Mouse (Mus musculus): Measurements from ENCODE around the gene 4933415A04Rik.

4933415A04Rik gene

GRCm38 (mm10) chr11:43631645-43632044, 44.8 kb downstream of the 4933415A04Rik start:
- Histone ChIP-seq H3K4me1 (replicated peaks; ENCODE audit: low read depth, low read length) (peaks cover 43% of the 10 kb centered on the region), H3K36me3 (ENCODE audit: insufficient read depth, low read length) (no peaks in the 10 kb centered on the region), H3K4me3 (replicated peaks; ENCODE audit: low read length) (no peak overlapping the region), H3K27me3 (ENCODE audit: insufficient read depth, low read length) (no peaks in the 10 kb centered on the region), H3K9me3 (ENCODE audit: low read length) (no peaks in the 10 kb centered on the region)
- TF ChIP-seq CTCF (conservative IDR thresholded peaks at IDR 0.05; ENCODE audit: low read length) (no peak), POU5F1 (IDR thresholded peaks at IDR 0.05; ENCODE audit: borderline replicate concordance, low read length) (no peak), NANOG (IDR thresholded peaks at IDR 0.05; ENCODE audit: borderline replicate concordance, low read length) (no peak)

DNA sequence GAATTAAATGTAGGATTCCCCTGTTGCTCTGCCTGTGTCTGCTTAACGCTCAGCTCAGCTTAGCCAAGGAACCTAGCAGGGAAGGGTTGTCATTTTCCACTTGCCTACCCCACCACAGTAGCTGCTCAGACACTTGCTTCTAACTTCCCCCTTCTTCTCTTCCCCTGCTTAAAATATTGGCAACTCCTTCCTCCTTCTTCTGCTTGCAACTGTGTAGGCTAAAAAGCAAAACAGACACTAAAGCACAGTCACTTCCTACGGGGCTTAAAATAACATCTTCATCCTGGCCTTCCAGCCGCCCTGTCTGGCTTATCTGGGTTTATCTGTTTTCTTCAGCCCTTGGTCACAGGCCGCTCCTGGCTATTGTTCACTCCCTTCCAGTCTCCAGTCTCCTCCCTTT, 45.7 kb downstream of the 4933415A04Rik start:
- Histone ChIP-seq H3K27me3 (ENCODE audit: insufficient read depth, low read length) (no peaks in the 10 kb centered on the region), H3K9me3 (ENCODE audit: low read length) (no peaks in the 10 kb centered on the region), H3K4me3 (replicated peaks; ENCODE audit: low read length) (no peak overlapping the region), H3K4me1 (replicated peaks; ENCODE audit: low read depth, low read length) (peaks cover 39% of the 10 kb centered on the region), H3K36me3 (ENCODE audit: insufficient read depth, low read length) (no peaks in the 10 kb centered on the region)
- TF ChIP-seq CTCF (conservative IDR thresholded peaks at IDR 0.05; ENCODE audit: low read length), result no peak
- TF ChIP-seq NANOG (IDR thresholded peaks at IDR 0.05; ENCODE audit: borderline replicate concordance, low read length), result no peak
- no peak for TF ChIP-seq POU5F1 (IDR thresholded peaks at IDR 0.05; ENCODE audit: borderline replicate concordance, low read length)

- H3K27me3 ChIP-seq (ENCODE audit: insufficient read depth, low read length), result no peaks in the 10 kb centered on the region
- H3K36me3 ChIP-seq (ENCODE audit: insufficient read depth, low read length), result no peaks in the 10 kb centered on the region
- no peak overlapping the region for H3K4me3 ChIP-seq (replicated peaks; ENCODE audit: low read length)
- TF ChIP-seq POU5F1 (IDR thresholded peaks at IDR 0.05; ENCODE audit: borderline replicate concordance, low read length) (no peak), NANOG (IDR thresholded peaks at IDR 0.05; ENCODE audit: borderline replicate concordance, low read length) (no peak), CTCF (conservative IDR thresholded peaks at IDR 0.05; ENCODE audit: low read length) (no peak)
- peaks cover 1% of the 10 kb centered on the region for H3K9me3 ChIP-seq (ENCODE audit: low read length)
- H3K4me1 ChIP-seq (replicated peaks; ENCODE audit: low read depth, low read length), result peaks cover 33% of the 10 kb centered on the region
Measured at GRCm38 (mm10) chr11:43633165-43633564, 46.3 kb downstream of the 4933415A04Rik start.

DNA sequence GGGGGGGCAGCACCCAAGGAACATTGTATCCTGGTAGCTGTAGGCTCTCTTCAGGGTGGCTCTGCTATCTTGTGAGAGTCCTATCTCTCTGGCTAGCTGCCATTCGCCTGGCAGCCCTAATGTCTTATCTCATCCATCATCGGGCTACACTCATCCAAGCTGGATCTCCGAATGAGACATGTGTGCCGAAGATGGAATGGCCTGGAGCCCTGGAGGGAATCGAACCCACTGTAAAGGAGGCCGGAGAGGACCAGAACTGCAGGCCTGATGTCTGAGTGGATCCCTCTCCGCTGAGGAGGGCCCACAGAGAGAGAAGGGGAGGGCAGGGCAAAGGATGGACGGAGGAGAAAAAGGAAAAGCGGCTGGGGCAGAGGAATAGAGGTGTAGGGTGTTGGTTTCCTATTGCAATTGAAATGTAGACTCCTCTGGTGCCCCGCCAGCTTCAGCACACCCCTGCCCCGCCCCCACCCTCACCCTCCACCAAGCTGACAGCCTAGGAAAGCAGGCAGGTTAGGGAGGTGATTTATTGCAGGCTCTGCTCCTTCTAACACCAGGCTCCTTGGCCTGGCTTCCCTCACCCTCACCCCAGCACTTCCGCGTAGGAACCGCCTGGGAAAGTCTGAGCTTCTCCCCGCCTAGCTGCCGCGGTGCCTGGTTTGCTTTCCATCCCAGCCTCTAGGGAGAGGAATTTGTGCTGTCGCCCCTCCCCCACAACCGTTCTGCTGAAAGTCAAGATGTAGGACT, 47.0 kb downstream of the 4933415A04Rik start:
- Histone ChIP-seq H3K4me1 (replicated peaks; ENCODE audit: low read depth, low read length) (peaks cover 30% of the 10 kb centered on the region), H3K4me3 (replicated peaks; ENCODE audit: low read length) (no peak overlapping the region), H3K27me3 (ENCODE audit: insufficient read depth, low read length) (no peaks in the 10 kb centered on the region), H3K9me3 (ENCODE audit: low read length) (peaks cover 8% of the 10 kb centered on the region), H3K36me3 (ENCODE audit: insufficient read depth, low read length) (no peaks in the 10 kb centered on the region)
- no peak for TF ChIP-seq NANOG (IDR thresholded peaks at IDR 0.05; ENCODE audit: borderline replicate concordance, low read length)
- TF ChIP-seq POU5F1 (IDR thresholded peaks at IDR 0.05; ENCODE audit: borderline replicate concordance, low read length), result no peak
- no peak for TF ChIP-seq CTCF (conservative IDR thresholded peaks at IDR 0.05; ENCODE audit: low read length)

- H3K9me3 ChIP-seq (ENCODE audit: low read length), result peaks cover 29% of the 10 kb centered on the region
- H3K4me1 ChIP-seq (replicated peaks; ENCODE audit: low read depth, low read length), result peaks cover 30% of the 10 kb centered on the region
- H3K4me3 ChIP-seq (replicated peaks; ENCODE audit: low read length), result no peak overlapping the region
- H3K27me3 ChIP-seq (ENCODE audit: insufficient read depth, low read length), result no peaks in the 10 kb centered on the region
- no peak for TF ChIP-seq NANOG (IDR thresholded peaks at IDR 0.05; ENCODE audit: borderline replicate concordance, low read length)
- TF ChIP-seq POU5F1 (IDR thresholded peaks at IDR 0.05; ENCODE audit: borderline replicate concordance, low read length), result no peak
- no peak for TF ChIP-seq CTCF (conservative IDR thresholded peaks at IDR 0.05; ENCODE audit: low read length)
- no peaks in the 10 kb centered on the region for H3K36me3 ChIP-seq (ENCODE audit: insufficient read depth, low read length)
Measured at GRCm38 (mm10) chr11:43636761-43637160, 49.9 kb downstream of the 4933415A04Rik start.

GRCm38 (mm10) chr11:43638486-43638885, 51.6 kb downstream of the 4933415A04Rik start:
- H3K27me3 ChIP-seq (ENCODE audit: insufficient read depth, low read length), result no peaks in the 10 kb centered on the region
- no peak overlapping the region for H3K4me3 ChIP-seq (replicated peaks; ENCODE audit: low read length)
- TF ChIP-seq POU5F1 (IDR thresholded peaks at IDR 0.05; ENCODE audit: borderline replicate concordance, low read length) (no peak), CTCF (conservative IDR thresholded peaks at IDR 0.05; ENCODE audit: low read length) (no peak), NANOG (IDR thresholded peaks at IDR 0.05; ENCODE audit: borderline replicate concordance, low read length) (no peak)
- no peaks in the 10 kb centered on the region for H3K36me3 ChIP-seq (ENCODE audit: insufficient read depth, low read length)
- peaks cover 29% of the 10 kb centered on the region for H3K9me3 ChIP-seq (ENCODE audit: low read length)
- H3K4me1 ChIP-seq (replicated peaks; ENCODE audit: low read depth, low read length), result peaks cover 29% of the 10 kb centered on the region
